Mouse (Mus musculus): ENCODE results near the gene Kynu.

Gene Kynu

GRCm38 (mm10) chr2:43631786-43632185, 76.7 kb downstream of the Kynu start:
- POLR2A ChIA-PET: interaction anchor here in 1 of 4 experiments (0.6 kb wide), 1 partner anchor 363 kb away, joined by 3 read pairs; no protein-coding TSS in a partner anchor
- CTCF ChIA-PET: interaction anchor here in 2 of 4 experiments (0.7 to 1.7 kb wide), 2 partner anchors 9 to 98 kb away, joined by 4 to 6 read pairs; no protein-coding TSS in a partner anchor

GRCm38 (mm10) chr2:43636498-43636897, 81.4 kb downstream of the Kynu start:
- ChIA-PET CTCF (interaction anchor here in 1 of 4 experiments (1.5 kb wide), 1 partner anchor 14 kb away, joined by 4 read pairs; no protein-coding TSS in a partner anchor), POLR2A (no interaction called here)

DNA sequence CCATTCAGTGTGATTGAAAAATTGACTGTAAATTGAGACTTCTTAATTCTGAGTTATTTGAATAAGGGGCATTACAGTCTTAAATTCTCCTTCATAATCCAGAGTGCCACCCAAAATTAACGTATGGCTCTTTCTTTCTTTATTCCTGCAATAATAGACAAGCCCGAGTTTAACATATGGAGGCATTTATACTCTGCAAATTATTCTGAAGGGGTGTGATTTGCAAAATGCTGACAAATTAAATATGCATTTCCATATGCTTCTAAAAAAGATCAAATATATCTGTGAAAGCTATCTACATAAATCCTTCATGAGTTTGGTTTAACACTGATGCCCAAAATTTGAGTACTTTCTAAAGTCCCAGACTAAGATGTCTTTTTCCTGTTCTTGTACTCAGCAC, 91.8 kb downstream of the Kynu start:
- ChIA-PET CTCF (no interaction called here), POLR2A (no interaction called here)

- ChIA-PET CTCF (no interaction called here), POLR2A (no interaction called here)
These were observed 114.5 kb downstream of the Kynu start for GRCm38 (mm10) chr2:43669588-43669987.

GRCm38 (mm10) chr2:43673619-43674018, 118.5 kb downstream of the Kynu start:
- ChIA-PET POLR2A (no interaction called here), CTCF (no interaction called here)

GRCm38 (mm10) chr2:43674098-43674497, 119.0 kb downstream of the Kynu start:
- ChIA-PET CTCF (no interaction called here), POLR2A (no interaction called here)

DNA sequence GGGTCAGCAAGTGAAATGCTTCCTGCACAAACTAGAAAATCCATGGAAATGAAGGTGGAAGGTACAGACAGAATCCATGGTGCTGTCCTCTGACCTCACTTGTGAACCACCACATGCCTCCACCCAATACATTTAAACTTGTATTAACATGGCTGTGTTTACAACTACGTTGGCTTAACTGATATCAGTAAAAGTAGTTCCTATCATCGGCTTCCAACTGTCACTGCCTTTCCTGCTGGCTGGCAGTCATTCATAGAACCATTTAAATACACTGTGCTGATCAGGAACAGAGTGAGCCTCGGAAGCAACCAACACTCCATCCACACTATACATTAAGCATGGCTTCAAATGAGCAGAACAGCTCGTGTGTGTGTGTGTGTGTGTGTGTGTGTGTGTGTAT, 120.1 kb downstream of the Kynu start:
- POLR2A ChIA-PET: no interaction called here
- CTCF ChIA-PET: no interaction called here

GRCm38 (mm10) chr2:43690402-43690801, 135.3 kb downstream of the Kynu start:
- ChIA-PET POLR2A (no interaction called here), CTCF (no interaction called here)

GRCm38 (mm10) chr2:43691290-43691689, 136.2 kb downstream of the Kynu start:
- ChIA-PET CTCF (no interaction called here), POLR2A (no interaction called here)

- ChIA-PET POLR2A (no interaction called here), CTCF (no interaction called here)
These were observed 140.5 kb downstream of the Kynu start for GRCm38 (mm10) chr2:43695635-43696034.

DNA sequence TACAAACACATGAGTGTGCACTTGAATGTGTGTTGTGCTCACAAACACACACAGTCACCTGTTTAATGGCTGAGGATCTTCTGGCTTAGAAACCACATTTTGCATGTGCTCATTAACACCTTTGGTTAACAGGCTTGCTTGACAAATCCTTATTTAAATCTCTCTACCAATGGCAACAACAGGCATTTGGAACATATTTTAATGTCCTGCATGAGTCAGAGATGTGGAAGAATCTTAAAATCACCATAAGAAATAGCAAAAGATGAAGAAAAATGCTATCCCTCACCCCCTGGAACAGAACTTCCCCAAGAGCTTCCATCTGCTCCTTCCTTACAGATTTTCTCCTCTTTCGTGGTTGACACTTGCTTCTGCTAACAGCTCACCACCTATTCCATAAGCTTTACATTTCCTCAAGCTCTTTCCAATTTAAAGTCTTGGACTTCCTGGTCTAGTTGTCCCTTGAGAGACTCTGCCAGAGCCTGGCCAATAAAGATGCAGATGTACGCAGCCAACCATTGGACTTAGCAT, 157.5 kb downstream of the Kynu start:
- ChIA-PET POLR2A (no interaction called here), CTCF (no interaction called here)

DNA sequence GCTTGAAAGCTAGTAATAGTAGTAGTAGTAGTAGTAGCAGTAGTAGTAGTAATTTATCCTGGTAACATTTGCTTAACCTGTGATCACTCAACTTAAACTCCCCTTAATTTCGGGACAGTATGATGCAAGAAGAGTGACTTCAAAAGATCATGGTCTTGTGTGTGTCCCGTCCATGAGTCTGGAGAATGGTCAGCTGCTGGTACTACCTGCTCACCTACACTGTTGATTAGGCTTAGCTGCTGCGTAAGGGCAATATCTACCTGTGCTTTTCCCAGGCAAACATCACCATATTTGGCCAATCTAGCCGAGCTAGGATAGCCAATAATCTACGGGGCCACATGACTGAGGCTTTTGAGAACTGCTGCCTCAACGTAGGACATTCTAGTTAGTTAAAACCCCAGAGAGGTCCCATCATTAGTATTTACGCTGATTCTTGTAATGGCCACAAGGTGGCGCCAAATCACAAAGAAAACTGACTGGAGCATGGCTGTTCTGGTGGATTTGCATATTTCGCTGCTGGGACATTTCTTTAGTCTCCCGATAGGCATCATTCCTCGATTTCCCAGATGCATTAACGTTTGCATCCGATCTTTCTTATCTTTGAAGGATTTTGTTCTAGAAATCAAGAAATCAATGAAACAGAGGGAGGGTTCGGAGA, 167.4 kb downstream of the Kynu start:
- ChIA-PET CTCF (interaction anchor here in 1 of 4 experiments (0.5 to 2.7 kb wide), 2 partner anchors 129 to 501 kb away, joined by 4 to 14 read pairs; no protein-coding TSS in a partner anchor), POLR2A (interaction anchor here in 1 of 4 experiments (0.8 kb wide), 1 partner anchor 209 kb away, joined by 3 read pairs; no protein-coding TSS in a partner anchor)

- ChIA-PET POLR2A (interaction anchor here in 1 of 4 experiments (0.8 kb wide), 1 partner anchor 208 kb away, joined by 3 read pairs; no protein-coding TSS in a partner anchor), CTCF (interaction anchor here in 1 of 4 experiments (0.5 to 2.7 kb wide), 3 partner anchors 128 to 501 kb away, joined by 4 to 14 read pairs (median 4); no protein-coding TSS in a partner anchor)
These were observed 168.0 kb downstream of the Kynu start for GRCm38 (mm10) chr2:43723104-43723541.

DNA sequence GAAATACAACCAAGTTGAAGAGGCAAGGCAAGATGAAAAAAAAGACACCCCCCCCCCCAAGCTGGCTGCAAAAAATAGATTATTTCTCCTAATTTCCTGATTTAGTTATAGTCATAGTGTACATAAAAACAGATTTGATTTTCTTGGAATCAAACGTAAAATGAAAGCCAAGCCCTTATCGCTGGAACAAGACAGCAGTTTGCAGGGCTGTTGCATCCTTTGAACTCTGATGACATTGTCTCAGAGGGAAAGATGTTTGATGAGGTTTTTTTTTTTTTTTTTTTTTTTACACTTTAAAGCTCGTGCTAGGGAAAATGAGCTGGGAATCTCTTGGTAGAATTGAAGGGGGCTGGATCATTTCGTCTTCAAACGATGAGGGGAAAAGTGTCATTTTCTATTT, 172.1 kb downstream of the Kynu start:
- ChIA-PET CTCF (interaction anchor here in 1 of 4 experiments (0.6 kb wide), 1 partner anchor 16 kb away, joined by 4 read pairs; no protein-coding TSS in a partner anchor), POLR2A (interaction anchor here in 1 of 4 experiments (0.5 to 0.6 kb wide), 2 partner anchors 387 to 1322 kb away, joined by 3 read pairs; no protein-coding TSS in a partner anchor)

DNA sequence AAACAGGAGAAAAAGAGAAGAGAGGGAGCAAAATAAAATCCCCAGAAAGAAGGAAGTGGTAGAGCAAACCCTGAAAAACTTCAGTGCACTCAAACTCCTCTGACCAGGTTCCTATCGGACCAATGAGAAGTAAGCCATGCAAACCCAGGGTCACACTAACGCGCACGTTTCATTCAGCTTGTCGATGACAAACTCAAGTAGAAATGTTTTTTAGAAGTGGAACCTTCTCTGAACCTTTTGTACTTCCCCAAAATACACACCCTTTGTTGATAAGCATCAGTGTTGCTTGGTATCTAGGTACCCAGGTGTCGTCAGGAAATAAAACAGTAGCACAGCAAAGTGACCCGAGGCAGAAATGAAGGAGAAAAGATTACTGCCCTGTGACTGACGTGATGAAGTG, 172.6 kb downstream of the Kynu start:
- ChIA-PET CTCF (interaction anchor here in 1 of 4 experiments (0.6 kb wide), 1 partner anchor 17 kb away, joined by 4 read pairs; no protein-coding TSS in a partner anchor), POLR2A (interaction anchor here in 1 of 4 experiments (0.6 kb wide), 1 partner anchor 1321 kb away, joined by 3 read pairs; no protein-coding TSS in a partner anchor)

- ChIA-PET POLR2A (no interaction called here), CTCF (no interaction called here)
These were observed 173.7 kb downstream of the Kynu start for GRCm38 (mm10) chr2:43728831-43729230.

Data from embryonic stem cell, embryonic (primary cell).